Mouse (Mus musculus) C2C12 (cell line): ENCODE results near the gene Med13l. TPM values are rescaled to one million over a fixed set of nuclear protein-coding genes. Genes with fewer than 3 reads are reported as not detected.

ENCODE experiments used
- H3K27me3 ChIP-seq: one replicate; pipeline ENCODE4 v1.6.1; 2011; ENCODE audit not compliant: control insufficient read depth, insufficient read depth, insufficient read length
- H3K36me3 ChIP-seq: one replicate; pipeline ENCODE4 v1.6.1; 2011; ENCODE audit not compliant: control insufficient read depth, insufficient read depth
- H3K4me3 ChIP-seq: one replicate; pipeline ENCODE4 v1.5.1; 2011; ENCODE audit warnings: mild to moderate bottlenecking, control low read depth; ENCODE audit not compliant: poor library complexity, insufficient read depth, severe bottlenecking
- H3K79me2 ChIP-seq: one replicate; pipeline ENCODE4 v1.6.1; 2011; ENCODE audit not compliant: control insufficient read depth, insufficient read depth
- H3K79me3 ChIP-seq: one replicate; pipeline ENCODE4 v1.6.1; 2011; ENCODE audit warnings: low read depth, control low read depth
- H3ac ChIP-seq: one replicate; pipeline ENCODE3; 2011; ENCODE audit warnings: low read depth; ENCODE audit not compliant: control insufficient read depth, insufficient read length
- CEBPB ChIP-seq: IDR thresholded peaks from one replicate; pipeline ENCODE4 v1.6.1; 2011; ENCODE audit warnings: low read depth, mild to moderate bottlenecking, control low read depth, moderate library complexity
- CTCF ChIP-seq: IDR thresholded peaks from one replicate; pipeline ENCODE4 v1.5.1; 2011; ENCODE audit not compliant: control insufficient read depth, insufficient read depth, insufficient read length
- FOSL1 ChIP-seq: IDR thresholded peaks from one replicate; pipeline ENCODE4 v1.8.0; 2011; ENCODE audit warnings: mild to moderate bottlenecking, low read length; ENCODE audit not compliant: poor library complexity, insufficient read depth, severe bottlenecking
- MAX ChIP-seq: IDR thresholded peaks from one replicate; pipeline ENCODE4 v1.6.1; 2011; ENCODE audit warnings: mild to moderate bottlenecking, control low read depth
- MYOD1 ChIP-seq: IDR thresholded peaks from one replicate; pipeline ENCODE4 v1.6.1; 2011; ENCODE audit warnings: low read depth; ENCODE audit not compliant: control insufficient read depth, insufficient read length
- MYOG ChIP-seq: IDR thresholded peaks from one replicate; pipeline ENCODE4 v1.6.1; 2011; ENCODE audit not compliant: control insufficient read depth, insufficient read length; ENCODE audit errors: extremely low read depth
- USF1 ChIP-seq: IDR thresholded peaks from one replicate; pipeline ENCODE4 v1.6.1; 2011; ENCODE audit warnings: low read depth, mild to moderate bottlenecking, control low read depth, moderate library complexity
- polyA plus RNA-seq: library from polyadenylated mRNA; unstranded; fragments of >200 nt; fragmentation: generic; extraction: Trizol; gene quantifications from one replicate; pipeline ENCODE4 v1.2.1, GENCODE M21; 2012; ENCODE audit warnings: missing spikeins

The Med13l gene
- polyA plus RNA-seq, 1 experiment: 6.7 TPM

DNA sequence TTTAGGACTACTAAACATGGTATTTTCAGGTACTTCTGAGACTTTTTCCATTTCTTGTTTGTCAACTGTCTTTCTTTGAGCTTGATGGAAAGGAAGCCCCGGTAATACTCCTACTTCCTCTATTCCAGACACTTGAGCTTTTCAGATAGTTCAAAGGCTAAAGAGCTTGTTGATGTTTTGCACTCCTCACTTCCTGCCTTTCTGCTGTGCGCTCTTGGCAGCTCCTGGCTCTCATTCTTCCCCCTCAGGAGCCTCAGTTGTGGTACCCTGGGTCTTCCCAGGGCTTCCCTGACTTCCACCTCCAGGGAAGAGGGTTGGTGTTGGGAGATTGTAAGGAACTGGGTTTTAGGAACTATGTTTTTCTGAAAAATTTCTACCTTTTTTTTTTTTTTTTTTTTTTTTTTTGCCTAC, 54.1 kb downstream of the Med13l start:
- Histone ChIP-seq H3K36me3 (no peaks in the 10 kb centered on the region), H3K4me3 (no peak overlapping the region), H3ac (no peak overlapping the region), H3K79me3 (peaks cover 38% of the 10 kb centered on the region), H3K27me3 (no peaks in the 10 kb centered on the region), H3K79me2 (peaks cover 94% of the 10 kb centered on the region)
- TF ChIP-seq FOSL1 (no peak), MAX (no peak), CEBPB (no peak), USF1 (no peak), CTCF (no peak), MYOD1 (no peak), MYOG (no peak)

GRCm38 (mm10) chr5:118618963-118619610, 58.6 kb downstream of the Med13l start:
- peaks cover 72% of the 10 kb centered on the region for H3K79me3 ChIP-seq
- no peaks in the 10 kb centered on the region for H3K36me3 ChIP-seq
- no peak overlapping the region for H3K4me3 ChIP-seq
- H3K79me2 ChIP-seq: peaks cover 100% of the 10 kb centered on the region
- no peaks in the 10 kb centered on the region for H3K27me3 ChIP-seq
- H3ac ChIP-seq: no peak overlapping the region
- TF ChIP-seq FOSL1 (no peak), CEBPB (no peak), MYOG (no peak), CTCF (no peak), MAX (no peak), MYOD1 (no peak), USF1 (no peak)

GRCm38 (mm10) chr5:118619801-118620200, 59.3 kb downstream of the Med13l start:
- no peak overlapping the region for H3K4me3 ChIP-seq
- no peaks in the 10 kb centered on the region for H3K27me3 ChIP-seq
- no peaks in the 10 kb centered on the region for H3K36me3 ChIP-seq
- no peak for TF ChIP-seq CEBPB
- no peak for TF ChIP-seq MYOG
- no peak for TF ChIP-seq FOSL1
- no peak for TF ChIP-seq MAX
- no peak for TF ChIP-seq MYOD1
- TF ChIP-seq USF1: no peak
- TF ChIP-seq CTCF: no peak
- no peak overlapping the region for H3ac ChIP-seq
- H3K79me2 ChIP-seq: peaks cover 100% of the 10 kb centered on the region
- peaks cover 72% of the 10 kb centered on the region for H3K79me3 ChIP-seq

DNA sequence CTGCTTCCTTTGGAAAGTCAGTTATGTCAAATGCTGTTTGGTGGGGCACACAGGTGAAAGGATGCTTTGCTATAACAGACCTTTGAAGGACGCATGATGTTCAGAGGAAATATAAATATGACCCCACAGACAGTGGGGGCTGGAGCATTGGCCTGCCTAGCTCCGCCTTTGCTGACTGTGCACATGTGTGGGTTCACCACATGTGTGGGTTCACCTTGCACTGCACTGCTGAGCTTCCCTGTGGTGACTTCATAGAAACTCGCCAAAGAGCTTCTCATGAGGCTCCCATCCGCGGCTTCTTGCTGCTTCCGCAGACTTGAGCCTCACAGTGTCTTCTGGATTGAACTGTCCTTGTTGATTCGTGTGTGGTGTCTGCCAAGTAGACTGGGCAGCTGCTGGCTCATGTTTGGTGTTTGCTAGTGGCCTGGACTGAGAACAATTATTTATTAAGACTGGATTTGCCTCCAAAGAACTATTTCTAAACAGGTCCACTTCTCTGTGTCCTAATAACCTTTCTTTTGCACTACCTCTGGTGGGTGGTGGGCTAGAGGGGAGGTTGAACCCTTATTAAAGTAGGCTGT, 59.9 kb downstream of the Med13l start:
- H3ac ChIP-seq: no peak overlapping the region
- H3K79me2 ChIP-seq: peaks cover 100% of the 10 kb centered on the region
- H3K79me3 ChIP-seq: peaks cover 69% of the 10 kb centered on the region
- no peaks in the 10 kb centered on the region for H3K27me3 ChIP-seq
- no peak overlapping the region for H3K4me3 ChIP-seq
- no peaks in the 10 kb centered on the region for H3K36me3 ChIP-seq
- no peak for TF ChIP-seq CEBPB
- TF ChIP-seq MAX: no peak
- TF ChIP-seq MYOD1: no peak
- no peak for TF ChIP-seq MYOG
- TF ChIP-seq CTCF: no peak
- no peak for TF ChIP-seq USF1
- TF ChIP-seq FOSL1: no peak

DNA sequence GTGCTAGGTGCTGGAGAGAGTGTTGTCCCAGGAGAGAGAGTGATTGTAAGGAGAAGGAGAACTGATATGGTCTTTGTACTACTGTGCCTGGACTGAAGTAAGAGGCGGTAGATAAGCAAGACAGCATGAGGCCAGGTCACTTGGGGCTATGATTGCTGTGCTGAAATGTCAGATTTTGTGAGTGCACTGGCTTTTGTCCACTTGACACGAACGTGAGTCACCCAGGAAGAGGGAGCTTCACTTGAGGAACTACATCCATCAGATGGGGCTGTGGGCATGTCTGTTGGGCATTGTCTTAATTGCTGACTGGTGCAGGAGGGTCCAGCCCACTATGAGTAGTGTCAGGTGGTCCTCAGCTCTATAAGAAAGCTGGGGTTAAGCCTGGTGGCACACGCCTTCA, 61.4 kb downstream of the Med13l start:
- Histone ChIP-seq H3K4me3 (no peak overlapping the region), H3ac (no peak overlapping the region), H3K79me2 (peaks cover 100% of the 10 kb centered on the region), H3K36me3 (no peaks in the 10 kb centered on the region), H3K27me3 (no peaks in the 10 kb centered on the region), H3K79me3 (peaks cover 70% of the 10 kb centered on the region)
- TF ChIP-seq MYOD1 (no peak), FOSL1 (no peak), CTCF (no peak), USF1 (no peak), MYOG (no peak), MAX (no peak), CEBPB (no peak)

- H3K79me3 ChIP-seq: peaks cover 71% of the 10 kb centered on the region
- TF ChIP-seq CTCF (no peak), MYOG (no peak), MYOD1 (no peak), FOSL1 (no peak), MAX (no peak), CEBPB (no peak), USF1 (no peak)
- no peak overlapping the region for H3K4me3 ChIP-seq
- H3K79me2 ChIP-seq: peaks cover 100% of the 10 kb centered on the region
- no peaks in the 10 kb centered on the region for H3K36me3 ChIP-seq
- H3K27me3 ChIP-seq: no peaks in the 10 kb centered on the region
- no peak overlapping the region for H3ac ChIP-seq
These were observed 61.9 kb downstream of the Med13l start for GRCm38 (mm10) chr5:118622346-118622745.
